Mouse (Mus musculus): Measurements from ENCODE around the gene Lyst.
"Not testable (repeated sequence)": the region's sequence is repeated elsewhere in the genome, so short reads cannot be mapped to it uniquely, and the experiment has no call there.

Gene Lyst

DNA sequence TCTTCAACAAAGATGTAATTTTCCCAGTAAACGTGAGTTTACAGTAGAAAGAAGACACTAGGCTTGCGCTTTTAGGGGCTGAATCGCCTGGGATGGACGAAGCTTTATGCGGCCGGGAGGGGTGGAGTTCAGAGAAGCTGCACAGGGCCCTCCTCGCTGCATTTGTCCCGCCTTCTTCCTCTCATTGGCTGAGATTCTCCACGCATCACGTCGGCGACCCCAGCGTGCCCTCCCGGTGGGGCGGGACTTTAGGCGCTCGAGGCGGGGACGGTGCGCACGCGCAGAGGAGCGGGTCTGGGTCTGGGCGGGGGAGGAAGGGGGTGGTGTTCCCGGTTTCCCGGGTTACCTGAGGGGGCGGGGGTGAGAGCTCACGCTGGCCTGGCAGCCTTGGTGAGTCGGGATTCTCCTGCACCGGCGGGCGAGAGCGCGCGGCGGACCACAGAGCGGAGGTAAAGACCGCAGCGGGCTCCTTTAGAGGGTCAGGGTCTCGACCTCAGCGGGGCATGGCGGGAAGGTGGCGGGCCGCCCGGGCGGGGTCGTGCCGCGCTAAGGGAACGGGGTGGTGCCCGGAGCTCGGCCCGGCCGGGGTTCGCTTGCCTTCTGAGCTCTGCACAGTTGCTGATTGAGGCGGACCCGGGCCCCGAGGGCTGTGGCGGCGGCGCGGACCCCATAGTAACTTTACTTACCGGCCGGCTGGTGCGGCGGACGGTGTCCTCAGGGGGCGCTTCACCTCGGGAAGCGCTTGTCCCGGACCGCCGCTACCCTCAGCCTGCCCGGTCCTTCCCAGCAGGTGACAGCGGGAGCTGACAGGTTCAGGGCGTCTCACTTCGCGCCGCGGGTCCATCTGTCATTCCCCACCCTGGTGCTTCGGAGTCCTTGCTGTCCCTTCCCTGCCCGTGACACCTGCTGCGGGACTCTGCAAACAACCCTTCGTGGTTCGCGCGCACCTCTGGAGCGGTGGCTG is at the start of gene Lyst:
TSS of gene Lyst (plus strand) at position 350 of the 964 bp plus-strand sequence.
- peak; percentile 97 to 99 for DNase-seq (ENCODE audit: low spot score in 2 of 2)

DNA sequence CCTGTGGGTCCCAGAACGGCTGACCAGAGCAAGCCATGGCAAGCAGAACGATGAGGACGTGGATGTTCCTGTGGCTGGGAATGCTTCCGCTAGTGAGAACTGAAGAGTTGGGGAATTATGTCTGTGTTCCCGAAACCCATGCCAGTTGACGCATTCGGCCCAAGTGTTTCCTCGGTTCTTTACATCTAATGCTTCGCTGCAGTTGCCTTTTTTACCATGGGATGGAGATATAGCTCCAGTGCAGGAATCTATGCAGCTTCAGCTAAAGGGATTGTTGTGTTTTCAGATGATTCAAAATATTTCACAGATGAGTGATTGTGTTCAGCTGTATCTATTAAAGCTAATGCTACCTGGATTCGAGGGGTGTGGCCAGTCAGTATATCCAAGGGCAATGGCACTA is 47.1 kb upstream of the Lyst start:
- DNase-seq (ENCODE audit: low spot score in 2 of 2) = not testable (repeated sequence)

DNA sequence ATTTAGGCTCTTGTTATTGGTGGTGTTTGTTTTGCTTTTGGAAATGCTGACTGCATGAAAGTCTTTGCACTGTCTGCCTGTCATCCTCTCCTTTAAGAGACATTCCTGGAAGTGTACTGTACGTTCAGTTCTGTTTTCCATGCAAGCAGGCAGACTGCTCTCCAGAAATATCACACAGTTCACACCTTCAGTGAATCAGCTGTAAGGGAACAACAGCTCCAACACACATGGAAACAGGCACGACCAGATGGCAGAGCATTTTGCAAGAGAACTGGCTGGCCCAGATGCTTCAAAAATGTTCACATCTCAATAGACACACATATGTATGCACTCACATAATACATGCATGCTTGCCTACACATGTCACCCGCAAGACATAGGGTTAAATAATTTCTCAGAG is 43.4 kb upstream of the Lyst start:
- DNase-seq (ENCODE audit: low spot score in 2 of 2) = no peak

DNA sequence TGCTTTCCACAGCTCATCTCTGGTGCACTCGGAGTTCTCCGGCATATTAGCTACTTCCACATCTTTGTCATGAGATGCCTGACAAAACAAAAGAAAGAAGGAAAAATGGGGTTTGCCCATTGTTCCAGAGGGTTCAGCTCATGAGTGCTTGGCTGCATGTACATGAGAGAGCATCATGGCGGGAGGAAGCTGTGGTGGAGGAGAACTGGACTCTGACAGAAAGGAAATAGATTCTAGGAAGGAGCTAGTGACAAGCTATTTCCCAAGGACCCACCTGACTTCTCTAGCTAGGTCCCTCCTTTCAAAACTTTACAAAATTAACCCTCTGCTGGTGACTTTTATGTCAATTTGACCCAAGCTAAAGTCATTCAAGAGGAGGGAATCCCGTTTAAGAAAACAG is 42.3 kb upstream of the Lyst start:
- DNase-seq (ENCODE audit: low spot score in 2 of 2) = no peak

DNA sequence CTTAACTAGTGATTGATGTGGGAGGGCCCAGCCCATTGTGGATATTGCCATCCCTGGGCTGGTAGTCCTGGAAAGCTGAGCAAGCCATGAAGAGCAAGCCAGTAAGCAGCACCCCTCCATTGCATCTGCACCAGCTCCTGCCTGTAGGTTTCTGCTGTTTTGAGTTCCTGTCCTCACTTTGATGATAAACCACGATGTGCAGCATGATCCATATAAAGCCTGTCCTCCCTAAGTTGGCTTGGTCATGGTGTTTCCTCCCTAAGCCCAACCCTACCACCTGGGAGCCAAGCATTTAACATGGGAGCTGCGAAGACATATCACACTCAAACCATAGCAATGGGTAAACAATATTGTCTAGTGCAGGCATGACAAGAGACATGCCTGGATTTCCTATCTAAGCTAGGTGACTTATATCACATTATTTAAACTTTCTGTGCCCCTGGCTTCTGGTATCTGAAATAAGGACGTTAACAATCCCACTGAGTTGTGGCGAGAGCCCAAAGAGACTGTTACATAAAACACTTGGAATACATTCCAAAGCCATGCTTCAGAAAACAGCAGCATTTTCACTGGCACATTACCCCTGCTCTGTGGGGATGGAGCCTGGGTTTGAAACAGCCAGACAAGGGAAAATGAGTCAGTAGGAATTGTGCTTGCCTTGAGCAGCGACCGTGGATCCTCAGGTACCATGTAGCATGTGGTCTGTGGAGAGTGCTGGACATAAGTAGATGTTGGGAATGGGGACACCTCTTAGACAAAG is 41.6 kb upstream of the Lyst start:
- DNase-seq (ENCODE audit: low spot score in 2 of 2) = no peak

DNA sequence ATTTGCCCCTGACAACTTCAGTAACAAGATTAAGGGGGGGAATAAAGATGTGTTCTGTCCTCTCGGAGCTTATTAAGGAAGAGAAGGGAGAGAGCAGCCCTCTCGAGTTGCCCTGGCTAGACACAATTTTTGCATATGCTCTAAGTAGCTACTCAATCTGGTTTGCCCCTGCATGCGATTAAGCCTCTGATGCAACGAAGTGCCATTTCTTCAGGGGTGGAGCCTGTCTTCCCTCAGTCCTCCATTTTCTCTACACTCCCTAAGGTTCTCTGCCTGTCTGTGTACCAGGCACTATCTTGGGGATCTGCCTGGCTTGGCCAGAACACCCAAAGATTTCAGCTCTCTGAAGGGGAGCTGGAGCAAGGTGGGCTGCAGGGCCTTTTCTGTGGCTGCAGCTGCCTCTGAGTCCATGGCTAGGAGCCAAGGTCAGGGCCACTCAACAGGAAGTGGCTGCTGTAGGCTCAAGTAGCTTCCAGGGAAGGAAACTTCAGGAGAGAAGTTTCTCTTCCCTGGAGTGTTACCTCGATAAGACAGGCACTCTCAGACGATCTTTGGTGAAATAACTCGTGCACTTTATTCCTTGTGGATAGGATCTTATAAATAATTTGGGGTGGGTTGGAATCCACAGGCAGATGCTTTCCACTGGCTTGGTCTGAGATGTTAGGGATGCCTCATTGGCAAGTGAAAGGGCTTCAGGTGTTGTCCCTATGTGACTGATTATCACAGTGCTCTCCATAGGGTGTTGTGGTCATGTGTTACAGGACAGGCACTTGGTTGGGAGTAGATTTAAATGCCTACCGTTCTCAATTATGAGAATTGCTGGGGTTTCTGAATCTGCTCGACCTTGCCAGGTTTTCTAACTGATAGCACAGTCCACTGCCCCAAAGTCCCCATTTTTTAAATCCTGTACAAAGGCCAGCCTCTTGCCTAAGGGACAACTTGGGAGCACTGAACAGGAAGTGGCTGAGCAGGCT is 40.2 kb upstream of the Lyst start:
- no peak for DNase-seq (ENCODE audit: low spot score in 2 of 2)

DNA sequence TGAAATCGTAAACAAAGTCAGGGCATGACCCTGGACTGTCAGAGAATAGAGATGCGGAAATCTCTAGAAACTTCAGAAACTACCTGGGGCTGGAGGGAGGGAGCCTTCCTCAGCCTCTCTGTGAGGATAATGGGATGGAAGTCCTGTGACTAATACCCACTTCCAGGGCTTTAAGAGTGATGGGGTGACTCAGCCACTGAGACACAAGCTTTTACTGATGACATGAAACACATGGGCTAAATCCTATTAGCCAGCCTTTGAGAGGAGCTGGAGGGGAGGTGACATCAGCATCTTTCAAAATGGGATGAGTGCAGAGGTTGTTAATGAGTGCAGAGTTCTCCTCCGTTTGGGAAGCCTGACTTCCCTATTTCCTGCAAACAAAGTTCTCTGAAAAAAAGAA is 38.2 kb upstream of the Lyst start:
- no peak for DNase-seq (ENCODE audit: low spot score in 2 of 2)

DNA sequence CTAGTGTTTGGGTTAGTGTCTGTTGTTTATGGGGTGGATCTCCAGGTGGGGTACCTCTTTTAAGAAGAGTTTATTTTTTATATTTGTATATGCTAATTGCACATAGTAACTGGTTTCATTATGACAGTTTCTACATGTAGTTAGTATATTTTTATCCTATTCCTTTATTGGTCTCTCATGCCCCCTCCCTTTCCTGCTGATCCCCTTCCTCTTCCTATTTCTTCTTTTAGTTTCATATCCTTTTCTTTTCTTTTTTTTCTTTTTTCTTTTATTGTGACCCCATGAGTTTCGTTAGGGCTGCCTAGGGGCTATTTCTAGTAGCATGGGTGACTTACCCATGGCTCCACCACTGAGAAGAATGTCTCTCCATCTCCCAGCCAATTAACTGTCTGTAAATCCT is 36.5 kb upstream of the Lyst start:
- no peak for DNase-seq (ENCODE audit: low spot score in 2 of 2)

DNA sequence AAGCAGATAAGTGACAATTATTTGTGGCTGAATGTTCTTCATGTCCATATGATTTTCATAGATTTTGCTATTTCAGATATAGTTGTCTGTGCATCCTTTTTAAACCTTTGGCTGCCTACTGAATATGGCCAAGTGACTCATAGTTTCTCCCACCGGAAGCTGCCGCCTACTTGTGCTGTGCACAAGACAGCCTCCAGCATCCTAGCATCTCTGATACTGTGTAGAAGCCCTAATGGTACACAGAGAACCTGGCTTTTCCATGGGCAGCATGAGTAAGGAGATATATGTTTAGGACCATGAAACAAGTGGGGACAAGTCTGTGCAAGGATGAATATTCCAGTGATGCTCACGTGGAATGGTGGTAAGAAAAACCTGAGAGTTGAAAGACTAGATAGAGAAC is 35.0 kb upstream of the Lyst start:
- DNase-seq (ENCODE audit: low spot score in 2 of 2) = no peak

DNA sequence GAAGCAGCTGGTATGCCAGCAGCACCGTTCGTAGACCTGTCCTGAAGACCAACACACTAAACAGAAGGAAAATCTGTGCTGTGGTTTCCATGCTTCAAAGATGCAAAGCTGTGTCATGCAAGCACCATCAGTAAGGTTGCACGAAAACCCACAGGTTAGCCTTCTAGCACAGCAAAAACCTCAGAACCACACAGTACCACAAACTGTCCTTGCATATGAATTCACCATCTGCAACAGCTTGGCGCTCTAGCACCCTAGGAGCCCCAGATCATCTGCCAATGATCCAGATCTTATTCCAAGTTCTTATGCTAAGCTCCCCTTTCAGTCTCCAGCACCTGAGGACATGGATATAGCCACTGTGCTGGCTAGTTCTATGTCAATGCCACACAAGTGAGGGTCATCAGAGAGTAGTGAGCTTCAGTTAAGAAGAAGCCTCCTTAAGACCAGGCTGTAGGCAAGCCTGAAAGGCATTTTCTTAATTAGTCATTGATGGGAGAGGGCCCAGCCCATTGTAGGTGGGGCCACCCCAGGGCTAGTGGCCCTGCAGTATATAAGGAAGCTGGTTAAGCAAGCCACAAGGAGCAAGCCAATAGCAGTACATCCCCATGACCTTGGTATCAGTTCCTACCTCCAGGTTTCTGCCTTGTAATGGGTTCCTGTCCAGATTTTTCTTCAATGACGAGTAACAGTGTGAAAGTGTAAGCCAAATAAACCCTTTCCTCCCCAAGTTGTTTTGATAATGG is 33.0 kb upstream of the Lyst start:
- DNase-seq (ENCODE audit: low spot score in 2 of 2) = no peak

DNA sequence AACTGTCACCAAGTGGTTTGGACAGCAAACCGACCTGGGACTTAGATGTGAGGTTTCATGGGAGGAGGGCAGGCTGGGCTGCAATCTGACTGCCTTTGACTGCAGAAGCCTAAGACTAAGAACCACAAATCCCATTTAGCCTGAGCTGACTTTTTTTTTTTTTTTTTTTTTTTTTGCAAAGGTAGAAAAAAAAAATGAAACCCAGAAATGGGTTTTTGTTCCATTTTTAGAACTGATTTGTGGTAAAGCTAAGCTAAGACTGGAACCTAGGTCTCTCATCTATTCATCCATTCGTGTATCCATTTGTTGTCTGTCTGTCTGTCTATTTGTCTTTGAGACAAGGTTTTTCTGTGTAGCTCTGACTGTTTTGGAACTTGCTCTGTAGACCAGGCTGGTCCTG is 31.9 kb upstream of the Lyst start:
- DNase-seq (ENCODE audit: low spot score in 2 of 2) = no peak

DNA sequence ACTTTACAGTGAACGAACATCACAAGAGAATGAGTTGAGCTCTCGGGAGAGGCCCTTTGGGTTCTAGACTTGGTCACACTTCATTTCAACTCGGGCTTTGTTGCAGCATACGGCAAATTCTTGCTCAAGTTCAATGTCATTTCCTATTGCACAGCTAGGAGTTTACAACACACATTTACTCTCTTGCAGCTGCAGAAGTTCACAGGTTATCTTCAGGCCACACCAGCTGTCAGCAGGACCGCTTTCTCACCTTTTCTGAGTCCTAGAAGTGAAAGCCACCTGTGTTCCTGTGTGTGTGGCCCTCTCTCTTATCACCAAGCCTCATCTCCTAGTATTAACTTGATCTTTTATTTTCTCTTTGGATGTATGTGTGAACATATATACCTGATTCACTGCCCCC is 31.3 kb upstream of the Lyst start:
- no peak for DNase-seq (ENCODE audit: low spot score in 2 of 2)

DNA sequence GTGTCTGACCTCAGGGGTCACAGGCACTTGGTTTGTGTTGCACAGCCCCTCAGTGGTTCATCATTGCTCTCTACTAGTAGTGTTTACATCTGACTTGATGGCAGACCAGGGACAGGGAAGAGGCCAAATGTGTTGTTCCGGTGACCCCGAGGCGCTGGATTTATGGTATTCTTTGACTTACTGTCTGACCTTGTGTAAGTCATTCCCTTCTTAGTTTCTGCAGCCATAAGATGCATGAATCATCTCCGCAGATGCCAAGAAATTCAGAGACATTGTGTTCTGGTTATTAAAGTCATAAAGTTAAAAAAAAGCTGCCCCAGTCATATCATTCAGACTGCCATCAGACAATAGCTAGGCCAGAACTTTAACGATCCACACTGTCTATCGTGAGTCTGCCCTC is 27.6 kb upstream of the Lyst start:
- DNase-seq (ENCODE audit: low spot score in 2 of 2) = no peak

DNA sequence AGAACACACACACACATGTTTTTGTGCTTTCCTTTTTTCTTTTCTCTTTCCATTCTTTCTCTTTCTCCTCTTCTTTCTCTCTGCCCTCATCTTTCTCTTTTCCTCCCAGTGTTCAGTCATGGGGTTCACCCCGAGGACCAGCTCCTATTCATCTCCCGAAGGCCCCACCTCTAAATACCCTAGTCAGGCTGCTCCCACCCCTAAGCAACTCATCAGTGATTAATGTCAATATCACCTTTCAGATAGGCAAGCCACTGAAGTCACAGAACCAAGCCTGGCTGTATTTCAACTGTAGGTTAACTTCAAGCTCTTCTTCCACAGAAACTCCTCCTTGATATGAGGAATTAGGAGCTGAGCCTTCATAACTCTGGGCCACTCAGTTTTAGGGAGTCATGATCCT is 26.1 kb upstream of the Lyst start:
- no peak for DNase-seq (ENCODE audit: low spot score in 2 of 2)

DNA sequence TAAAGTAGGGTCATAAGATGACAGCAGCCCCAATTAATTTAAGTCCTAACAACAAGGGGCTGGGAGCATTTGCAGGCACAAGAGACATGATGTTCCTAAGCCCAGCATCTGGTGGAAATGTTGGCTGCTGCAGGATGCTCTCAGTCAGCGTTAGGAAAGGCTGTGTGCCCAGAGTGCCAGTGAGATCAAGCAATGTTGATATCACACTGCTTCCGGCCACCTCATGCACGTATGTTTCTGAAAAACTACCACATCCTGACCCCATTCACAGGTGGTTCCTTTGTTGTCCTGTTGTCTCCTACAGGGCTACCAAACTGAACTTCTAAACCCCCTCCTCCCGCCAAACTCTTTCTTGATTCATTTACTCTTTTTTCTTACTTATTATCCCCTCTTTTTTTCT is 25.7 kb upstream of the Lyst start:
- DNase-seq (ENCODE audit: low spot score in 2 of 2) = no peak

DNA sequence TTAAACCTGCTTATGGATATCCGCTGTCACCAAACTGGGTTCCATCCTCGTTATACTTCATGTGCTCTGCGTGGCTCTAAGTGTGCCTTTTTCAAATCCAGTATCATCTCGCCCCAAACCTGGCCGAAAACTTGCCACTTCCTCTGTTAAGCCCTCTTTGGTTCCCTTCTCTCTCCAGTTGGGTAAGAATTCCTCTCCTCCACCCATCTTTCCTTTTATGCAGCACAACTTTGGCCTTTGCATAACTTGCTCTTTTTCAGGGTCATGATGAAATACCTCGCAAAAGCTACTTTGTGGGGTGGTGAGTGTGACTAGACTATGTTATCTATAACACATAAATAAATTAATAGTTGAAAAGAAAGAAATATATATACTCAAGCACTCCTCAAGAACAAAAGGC is 22.6 kb upstream of the Lyst start:
- no peak for DNase-seq (ENCODE audit: low spot score in 2 of 2)

DNA sequence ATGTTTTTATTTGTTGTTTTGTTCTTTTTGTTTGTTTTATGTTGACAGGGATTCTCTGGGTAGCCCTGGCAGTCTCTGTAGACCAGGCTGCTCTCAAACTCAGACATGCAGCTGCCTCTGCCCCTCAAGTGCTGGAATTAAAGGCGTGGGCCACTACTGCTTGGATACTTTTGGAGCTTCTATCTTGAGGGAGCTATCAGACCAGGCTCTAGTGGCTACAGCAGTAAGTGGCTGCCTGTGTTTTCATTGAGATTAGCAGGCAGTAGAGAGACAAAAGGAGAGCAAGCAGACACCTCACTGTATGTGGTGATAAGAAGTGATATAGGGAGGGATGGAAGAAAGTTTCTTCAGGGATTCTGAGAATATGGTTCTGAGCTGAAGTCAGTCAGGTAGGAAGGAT is 21.4 kb upstream of the Lyst start:
- no peak for DNase-seq (ENCODE audit: low spot score in 2 of 2)

DNA sequence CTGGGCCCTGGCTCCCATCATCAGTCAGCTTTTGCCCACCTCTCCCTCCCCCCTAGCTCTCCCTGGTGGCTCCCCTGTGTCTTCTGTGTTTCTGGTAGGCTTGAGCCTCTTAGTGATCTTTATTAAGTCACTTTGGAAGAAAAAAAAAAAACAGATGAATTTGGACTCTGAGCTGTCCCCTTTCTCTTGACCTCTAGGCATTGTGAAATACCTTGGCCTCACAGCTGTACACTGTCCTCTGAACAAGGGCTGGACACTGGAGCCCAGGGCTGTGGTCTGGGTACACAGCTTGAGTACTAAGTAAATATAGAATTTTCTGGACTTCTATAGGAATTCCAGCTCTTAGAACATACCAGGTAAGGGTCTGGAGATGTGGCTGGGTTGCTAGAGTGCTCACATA is 20.6 kb upstream of the Lyst start:
- DNase-seq (ENCODE audit: low spot score in 2 of 2) = no peak

DNA sequence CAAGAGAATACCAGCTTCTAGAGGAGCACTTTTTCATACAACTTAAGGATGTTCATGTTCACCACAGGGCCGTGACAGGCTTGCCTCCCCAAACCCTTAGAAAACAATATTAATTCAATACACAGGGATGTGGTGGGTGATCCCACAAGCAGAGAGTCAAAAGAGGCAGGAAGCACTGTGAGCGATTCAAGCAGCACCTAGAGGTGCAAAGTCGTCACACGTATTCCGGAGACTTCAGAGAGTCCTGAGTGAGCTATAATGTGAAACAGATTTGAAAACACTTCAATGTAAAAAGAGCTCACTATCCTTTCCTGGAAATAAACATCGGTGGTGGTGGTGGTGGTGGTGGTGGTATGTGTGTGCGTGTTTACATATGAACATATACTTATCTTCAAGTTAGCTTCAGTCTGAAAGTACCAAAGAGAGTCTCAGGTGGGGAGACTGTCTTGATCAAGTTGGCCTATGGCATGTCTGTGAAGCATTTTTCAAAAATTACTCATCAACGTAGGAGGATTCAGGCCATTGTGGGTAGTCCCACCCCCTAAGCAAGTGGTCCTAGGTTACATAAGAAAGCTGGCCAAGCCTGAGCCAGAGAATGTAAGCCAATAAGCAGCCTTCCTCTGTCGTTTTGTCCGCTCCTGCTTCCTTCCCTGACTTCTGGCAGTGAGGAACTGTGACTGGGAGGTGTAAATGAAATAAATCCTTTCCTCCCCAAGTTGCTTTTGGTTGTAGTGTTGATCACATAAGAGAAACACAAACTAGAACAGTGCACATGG is 17.9 kb upstream of the Lyst start:
- no peak for DNase-seq (ENCODE audit: low spot score in 2 of 2)

DNA sequence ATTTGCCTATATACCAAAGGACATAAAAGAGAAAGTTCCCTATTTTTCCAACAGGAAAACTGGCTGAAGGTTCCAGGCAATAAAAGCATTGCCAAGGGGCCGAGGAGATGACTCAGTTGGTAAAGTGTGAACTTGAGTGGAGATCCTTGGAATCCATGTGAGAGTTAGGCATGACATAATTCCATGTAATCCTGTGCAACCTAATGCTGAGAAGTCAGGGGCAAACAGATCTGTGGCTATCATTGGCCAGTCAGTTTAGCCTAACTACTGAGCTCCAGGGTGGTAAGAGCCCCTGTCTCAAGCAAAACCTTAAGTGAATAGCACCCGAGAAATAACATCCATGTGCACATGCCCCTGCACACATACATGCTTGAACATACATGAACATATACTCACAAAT is 17.3 kb upstream of the Lyst start:
- DNase-seq (ENCODE audit: low spot score in 2 of 2) = no peak

All from urinary bladder, postnatal 36 days (tissue).